In genomic region chr12:85926897-85927296, GRCm38 (mm10) we compare ENCODE assay signal across 25 mouse cellular contexts.
DNase-seq lines count a peak whose midpoint lies in the region; ATAC-seq lines count a peak whose summit lies in the region.
"Had no signal": no experiment of that assay in that cellular context is flagged by ENCODE, and none has a peak within 500 bp of the region (broad histone marks: within the 10 kb centered on the region; RNA-seq: fewer than 3 reads in every experiment).

No protein-coding gene starts in this region.

- intact Hi-C loops in heart, postnatal 36 days (cut with DNase I), result no loop called here

- peaks cover 11% of the 10 kb centered on the region for H3K36me3 ChIP-seq in heart, embryonic 16.5 days (ENCODE audit: control insufficient read depth, insufficient read depth)
- H3K36me3 ChIP-seq in hindbrain, embryonic 16.5 days (ENCODE audit: control insufficient read depth, insufficient read depth, low read length), result peaks cover 5% of the 10 kb centered on the region; the same call in 1 of the 2 replicates
- H3K36me3 ChIP-seq: limb, embryonic 15.5 days had no signal

- H3K9ac ChIP-seq in heart, embryonic 16.5 days (ENCODE audit: low read length), result no peak overlapping the region
- no peak overlapping the region for H3K9ac ChIP-seq in hindbrain, embryonic 16.5 days (ENCODE audit: low read depth, low read length)
- H3K9ac ChIP-seq: forebrain, embryonic 15.5 days; limb, embryonic 15.5 days; liver, embryonic 14.5 days; neural tube, embryonic 13.5 days had no signal

- DNase-seq in heart, postnatal 36 days, result no peak
- peak; percentile 32 for DNase-seq in ovary, adult 18-20 months (ENCODE audit: low spot score)
- no peak for DNase-seq in ovary, postnatal 10 days (ENCODE audit: low spot score)
- DNase-seq in embryo, embryonic 11 days, result peak; percentile 27
- peak; percentile 18 for DNase-seq in lung, postnatal 25 days (ENCODE audit: low spot score)
- DNase-seq: adrenal gland, postnatal 10 days; cerebellum, adult 2 months; cerebellum, postnatal 25 days; gastrocnemius, postnatal 10 days; kidney, postnatal 4 days; layer of hippocampus, adult 9-11 months; left cerebral cortex, postnatal 4 days had no signal

- 35% methylated on average over 4 of the region's 4 CpGs for WGBS in heart, embryonic 16.5 days
- WGBS in hindbrain, embryonic 16.5 days, result 61% methylated on average over 4 of the region's 4 CpGs

- 0 out of 2 replicates have a peak, but pooled peaks have one; percentile 60 for ATAC-seq in heart, embryonic 16.5 days (replicated peaks; ENCODE audit: extremely low read depth, insufficient read depth, low FRiP score)
- ATAC-seq in hindbrain, embryonic 16.5 days, result no peak
- ATAC-seq: forebrain, embryonic 15.5 days; hindbrain, postnatal 0 days; intestine, postnatal 0 days; midbrain, embryonic 16.5 days had no signal

- no peak overlapping the region for H3K27ac ChIP-seq in heart, embryonic 16.5 days (ENCODE audit: low read length)
- H3K27ac ChIP-seq in hindbrain, embryonic 16.5 days (ENCODE audit: low read depth, low read length), result no peak overlapping the region
- H3K27ac ChIP-seq: embryonic facial prominence, embryonic 10.5 days; forebrain, embryonic 15.5 days; hindbrain, postnatal 0 days; limb, embryonic 15.5 days; liver, embryonic 14.5 days; macrophage; midbrain, embryonic 10.5 days; neural tube, embryonic 13.5 days had no signal

- no peak overlapping the region for H3K4me3 ChIP-seq in heart, embryonic 16.5 days (ENCODE audit: low read length)
- H3K4me3 ChIP-seq in hindbrain, embryonic 16.5 days (ENCODE audit: low read length), result no peak overlapping the region
- H3K4me3 ChIP-seq: embryonic facial prominence, embryonic 10.5 days; forebrain, embryonic 15.5 days; limb, embryonic 15.5 days; midbrain, embryonic 10.5 days; myocyte; neural tube, embryonic 13.5 days had no signal

- no peaks in the 10 kb centered on the region for H3K27me3 ChIP-seq in heart, embryonic 16.5 days (ENCODE audit: control insufficient read depth, insufficient read depth, low read length)
- no peaks in the 10 kb centered on the region for H3K27me3 ChIP-seq in hindbrain, embryonic 16.5 days (replicated peaks; ENCODE audit: control insufficient read depth, insufficient read depth, low read length)
- H3K27me3 ChIP-seq: forebrain, embryonic 15.5 days; limb, embryonic 15.5 days; neural tube, embryonic 13.5 days had no signal

- peaks cover 12% of the 10 kb centered on the region for H3K4me1 ChIP-seq in heart, embryonic 16.5 days (ENCODE audit: control insufficient read depth, insufficient read depth, low read length)
- H3K4me1 ChIP-seq in hindbrain, embryonic 16.5 days (ENCODE audit: control insufficient read depth, insufficient read depth, low read depth, low read length), result no peaks in the 10 kb centered on the region
- H3K4me1 ChIP-seq: midbrain, embryonic 10.5 days; neural tube, embryonic 13.5 days had no signal

- H3K9me3 ChIP-seq in heart, embryonic 16.5 days (replicated peaks; ENCODE audit: control insufficient read depth, low read length), result no peaks in the 10 kb centered on the region
- no peaks in the 10 kb centered on the region for H3K9me3 ChIP-seq in hindbrain, embryonic 16.5 days (ENCODE audit: control insufficient read depth, low read length)
- H3K9me3 ChIP-seq: embryonic facial prominence, embryonic 10.5 days; forebrain, embryonic 15.5 days; limb, embryonic 15.5 days; midbrain, embryonic 10.5 days; neural tube, embryonic 13.5 days had no signal

- H3K4me2 ChIP-seq in heart, embryonic 16.5 days (ENCODE audit: low read depth, low read length), result no peak overlapping the region
- H3K4me2 ChIP-seq in hindbrain, embryonic 16.5 days (ENCODE audit: low read length), result no peak overlapping the region
- H3K4me2 ChIP-seq: forebrain, embryonic 15.5 days; limb, embryonic 15.5 days; neural tube, embryonic 13.5 days had no signal

Comparison
In these comparisons a context has a peak if more than half of its experiments do, and no peak if none do; other contexts are left out.
1. DNase-seq: peak in ovary, adult 18-20 months (single experiment), embryo, embryonic 11 days (single experiment) and lung, postnatal 25 days (single experiment); none in heart, postnatal 36 days (0 of 2) and ovary, postnatal 10 days (single experiment).